Mouse (Mus musculus) liver, postnatal 0 days (tissue): ENCODE results near the gene Pagr1b.

Experiments
- CTCF ChIP-seq: sonication (generic); IDR thresholded peaks from 2 replicates; pipeline ENCODE4 v1.5.1; 2016; ENCODE audit warnings: antibody characterized with exemption, low read depth
- EP300 ChIP-seq: IDR thresholded peaks from 2 replicates; pipeline ENCODE4 v1.6.1; 2016; ENCODE audit warnings: antibody characterized with exemption, low read depth, mild to moderate bottlenecking

DNA sequence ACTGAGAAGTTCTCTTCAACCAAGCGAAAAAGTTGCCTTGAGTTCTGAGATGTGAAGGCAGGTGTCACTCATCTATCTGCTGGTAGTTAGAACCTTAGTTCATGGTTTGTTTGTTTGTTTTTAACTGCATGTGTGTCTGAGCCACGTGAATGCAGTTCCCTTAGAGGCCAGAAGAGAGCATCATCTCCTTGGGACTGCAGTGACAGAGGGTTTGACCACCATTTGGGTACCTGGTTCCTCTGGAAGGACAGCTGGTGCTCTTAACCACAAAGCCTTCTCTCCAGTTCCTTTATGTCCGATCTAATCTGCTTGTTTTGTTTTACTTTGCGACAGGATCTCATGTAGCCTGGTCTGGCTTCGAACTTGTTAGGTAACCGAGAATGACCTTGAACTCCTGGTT lies 49.3 kb upstream of the Pagr1b start:
- TF ChIP-seq EP300 (no peak), CTCF (peak; percentile 57)
